Mouse (Mus musculus) bone marrow, adult 2 months (tissue): ENCODE results near the gene Nfia.

Experiments
- CTCF ChIP-seq: fragments of 200-500 bp; IDR thresholded peaks from 2 replicates; pipeline ENCODE4 v1.5.1; 2011; ENCODE audit warnings: low read length, control low read depth; ENCODE audit not compliant: control insufficient read depth, insufficient read depth
- POLR2A ChIP-seq: fragments of 200-500 bp; IDR thresholded peaks from 2 replicates; pipeline ENCODE4 v1.6.1; 2011; ENCODE audit warnings: low read depth, mild to moderate bottlenecking, control low read depth, low read length, borderline replicate concordance; ENCODE audit not compliant: control insufficient read depth

DNA sequence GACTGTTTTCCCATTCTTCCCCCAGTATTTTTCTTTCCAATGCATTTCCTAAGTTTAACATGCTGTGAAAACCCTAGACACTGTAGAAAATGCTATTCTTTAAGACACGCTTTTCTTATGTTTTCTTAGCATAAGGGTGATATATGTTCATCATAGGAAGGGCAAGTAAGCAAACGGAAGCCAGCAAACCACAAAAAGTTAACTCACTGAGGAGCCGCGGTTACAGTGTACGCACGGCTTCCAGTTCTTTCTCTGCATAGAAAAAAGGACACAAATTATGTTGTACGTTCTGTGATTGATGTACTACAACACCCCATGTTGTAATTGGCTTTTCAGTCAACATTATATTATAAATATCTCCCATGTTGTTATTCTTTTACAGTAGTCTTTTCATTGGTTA is 267.6 kb downstream of the Nfia start:
- no peak for TF ChIP-seq POLR2A
- no peak for TF ChIP-seq CTCF
